Mouse (Mus musculus): ENCODE measurements at regions not wholly inside any gene's neighbourhood (a gene's known extent, or its start where the extent isn't known, plus 50 kb on each side); places are given as distances from the start of the nearest gene placed in this dataset.

DNA sequence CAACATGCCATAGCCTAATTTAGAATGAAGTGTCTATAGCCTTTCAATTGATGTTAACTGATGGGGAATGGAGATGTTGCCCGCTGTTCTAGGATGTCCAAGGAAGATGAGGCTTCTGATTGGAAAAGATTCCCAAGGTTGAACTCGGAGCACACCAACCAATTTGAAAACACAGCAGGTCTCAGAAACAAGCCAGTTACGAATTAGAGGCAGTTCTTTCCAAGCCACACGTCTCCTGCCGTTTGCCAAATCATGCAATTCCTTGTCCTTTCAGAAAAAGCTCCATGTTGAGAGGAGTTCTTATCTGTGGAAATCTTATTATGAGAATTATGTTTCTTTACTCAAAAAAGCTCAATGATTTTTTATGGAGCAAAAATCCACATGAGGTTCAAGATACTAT, 71.5 kb upstream of the Npy2r start:
- DNase-seq: no peak
- intact Hi-C loops (cut with DNase I): no loop called here
- no peak for TF ChIP-seq CTCF (IDR thresholded peaks at IDR 0.05)
- Histone ChIP-seq H3K4me3 (no peak overlapping the region), H3K27ac (no peak overlapping the region)

DNA sequence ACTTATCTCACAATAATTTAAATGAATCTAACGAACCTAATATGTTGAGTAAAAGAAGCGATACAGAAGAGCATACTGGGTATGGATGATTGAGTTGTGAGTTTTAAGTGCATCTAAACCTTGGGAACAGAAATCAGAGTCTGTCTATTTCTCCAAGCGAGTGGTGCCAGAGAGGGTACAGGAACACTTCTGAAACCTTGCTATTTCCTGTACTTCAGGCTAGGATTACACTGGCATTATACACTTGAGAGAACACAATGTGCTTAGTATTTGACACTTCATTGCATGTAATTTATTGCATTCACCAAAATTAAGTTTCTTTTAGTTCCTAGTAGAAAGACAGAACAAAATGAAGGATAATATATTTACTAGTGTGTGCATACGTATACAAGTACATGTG, 54.0 kb upstream of the Npy2r start:
- no peak overlapping the region for H3K4me3 ChIP-seq
- no peak overlapping the region for H3K27ac ChIP-seq
- no peak for TF ChIP-seq CTCF (IDR thresholded peaks at IDR 0.05)
- DNase-seq: no peak
- intact Hi-C loops (cut with DNase I): no loop called here

DNA sequence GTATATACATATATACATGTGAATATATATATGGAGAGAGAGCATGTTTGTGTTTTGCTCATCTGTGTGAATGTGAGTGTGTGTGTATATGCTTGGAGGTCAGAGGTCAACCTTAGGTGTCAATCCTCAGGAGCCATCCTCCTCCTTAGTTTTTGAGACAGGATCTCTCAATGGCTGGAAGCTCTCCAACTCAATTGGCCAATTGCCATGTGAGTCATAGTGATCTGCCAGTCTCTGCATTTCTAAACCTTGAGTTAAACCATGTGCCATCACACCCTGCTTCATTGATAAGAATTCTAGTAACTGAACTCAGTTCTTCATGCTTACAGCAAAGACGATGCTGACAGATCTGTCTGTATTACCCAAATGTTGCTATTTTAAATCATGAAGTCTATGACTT, 50.8 kb upstream of the Npy2r start:
- DNase-seq: no peak
- Histone ChIP-seq H3K4me3 (no peak overlapping the region), H3K27ac (no peak overlapping the region)
- TF ChIP-seq CTCF (IDR thresholded peaks at IDR 0.05): no peak
- intact Hi-C loops (cut with DNase I): no loop called here

All from gastrocnemius, adult 2 months (tissue).